Mouse (Mus musculus): ENCODE results near the gene Daxx. TPM values are rescaled to one million over a fixed set of nuclear protein-coding genes. Genes with fewer than 3 reads are reported as not detected.
"Not testable (repeated sequence)": the region's sequence is repeated elsewhere in the genome, so short reads cannot be mapped to it uniquely, and the experiment has no call there.

Gene Daxx
- 43.8 and 52.6 TPM in 2 replicates for polyA plus RNA-seq (2012; rRNA removed)

- TF ChIP-seq POLR2A (IDR thresholded peaks at IDR 0.05; ENCODE audit: borderline replicate concordance, extremely low read depth, insufficient read depth, insufficient read length, poor library complexity, severe bottlenecking) (peak; percentile 61; the same call in 1 of the 2 replicates), CTCF (IDR thresholded peaks at IDR 0.05; ENCODE audit: borderline replicate concordance, extremely low read depth, insufficient read depth, insufficient read length) (no peak)
- peak; percentile 100 for DNase-seq (ENCODE audit: low read depth)
Observed at GRCm38 (mm10) chr17:33909077-33909868, at the start of gene Daxx. Daxx (plus strand) TSS chr17:33909414.

- peak; percentile 20 for DNase-seq (ENCODE audit: low read depth)
- TF ChIP-seq POLR2A (IDR thresholded peaks at IDR 0.05; ENCODE audit: borderline replicate concordance, extremely low read depth, insufficient read depth, insufficient read length, poor library complexity, severe bottlenecking) (no peak), CTCF (IDR thresholded peaks at IDR 0.05; ENCODE audit: borderline replicate concordance, extremely low read depth, insufficient read depth, insufficient read length) (no peak)
Observed at GRCm38 (mm10) chr17:33865330-33866030, 43.7 kb upstream of the Daxx start.

- not testable (repeated sequence) for DNase-seq (ENCODE audit: low read depth)
Observed at GRCm38 (mm10) chr17:33873537-33873936, 35.7 kb upstream of the Daxx start, which contains the start of gene Gm7029. Gm7029 (plus strand) TSS chr17:33873837.

GRCm38 (mm10) chr17:33874411-33874810 is 34.8 kb upstream of the Daxx start:
- DNase-seq (ENCODE audit: low read depth): no peak
- TF ChIP-seq CTCF (IDR thresholded peaks at IDR 0.05; ENCODE audit: borderline replicate concordance, extremely low read depth, insufficient read depth, insufficient read length) (no peak), POLR2A (IDR thresholded peaks at IDR 0.05; ENCODE audit: borderline replicate concordance, extremely low read depth, insufficient read depth, insufficient read length, poor library complexity, severe bottlenecking) (no peak)

- not testable (repeated sequence) for DNase-seq (ENCODE audit: low read depth)
Observed at GRCm38 (mm10) chr17:33875797-33876196, 33.4 kb upstream of the Daxx start.

GRCm38 (mm10) chr17:33884320-33884719 is 24.9 kb upstream of the Daxx start:
- DNase-seq (ENCODE audit: low read depth): not testable (repeated sequence)

GRCm38 (mm10) chr17:33887802-33888201 is 21.4 kb upstream of the Daxx start:
- not testable (repeated sequence) for DNase-seq (ENCODE audit: low read depth)

GRCm38 (mm10) chr17:33888230-33888629 is 21.0 kb upstream of the Daxx start:
- not testable (repeated sequence) for DNase-seq (ENCODE audit: low read depth)

- DNase-seq (ENCODE audit: low read depth): not testable (repeated sequence)
Observed at GRCm38 (mm10) chr17:33889941-33890532, 19.2 kb upstream of the Daxx start.

GRCm38 (mm10) chr17:33890533-33891059 is 18.6 kb upstream of the Daxx start, which contains the start of gene Kifc1:
Kifc1 (minus strand) TSS chr17:33890661.
- TF ChIP-seq CTCF (IDR thresholded peaks at IDR 0.05; ENCODE audit: borderline replicate concordance, extremely low read depth, insufficient read depth, insufficient read length): peak; percentile 100
- 0 out of 2 replicates have a peak, but pooled peaks have one; percentile 9 for TF ChIP-seq POLR2A (IDR thresholded peaks at IDR 0.05; ENCODE audit: borderline replicate concordance, extremely low read depth, insufficient read depth, insufficient read length, poor library complexity, severe bottlenecking)
- peak; percentile 100 for DNase-seq (ENCODE audit: low read depth)

GRCm38 (mm10) chr17:33891357-33891756 is 17.9 kb upstream of the Daxx start:
- TF ChIP-seq POLR2A (IDR thresholded peaks at IDR 0.05; ENCODE audit: borderline replicate concordance, extremely low read depth, insufficient read depth, insufficient read length, poor library complexity, severe bottlenecking) (no peak), CTCF (IDR thresholded peaks at IDR 0.05; ENCODE audit: borderline replicate concordance, extremely low read depth, insufficient read depth, insufficient read length) (no peak)
- DNase-seq (ENCODE audit: low read depth): no peak

- not testable (repeated sequence) for DNase-seq (ENCODE audit: low read depth)
Observed at GRCm38 (mm10) chr17:33891892-33892291, 17.3 kb upstream of the Daxx start.

GRCm38 (mm10) chr17:33892429-33892828 is 16.8 kb upstream of the Daxx start:
- DNase-seq (ENCODE audit: low read depth): no peak
- no peak for TF ChIP-seq POLR2A (IDR thresholded peaks at IDR 0.05; ENCODE audit: borderline replicate concordance, extremely low read depth, insufficient read depth, insufficient read length, poor library complexity, severe bottlenecking)
- TF ChIP-seq CTCF (IDR thresholded peaks at IDR 0.05; ENCODE audit: borderline replicate concordance, extremely low read depth, insufficient read depth, insufficient read length): no peak

- DNase-seq (ENCODE audit: low read depth): not testable (repeated sequence)
Observed at GRCm38 (mm10) chr17:33893011-33893410, 16.2 kb upstream of the Daxx start.

Measured in brain, embryonic 14.5 days (tissue).